Mouse (Mus musculus) central nervous system, embryonic 14 days (tissue): Measurements from ENCODE around the gene Abcc4. TPM values are rescaled to one million over a fixed set of nuclear protein-coding genes. Genes with fewer than 3 reads are reported as not detected.

ENCODE experiments used
- polyA plus RNA-seq: library from polyadenylated mRNA; depleted of rRNA; stranded (reverse); fragments of >200 nt; gene quantifications from 2 replicates; pipeline ENCODE4 v1.2.3, GENCODE M21; 2012; rRNA removed

The Abcc4 gene
- 1.3 and 1.8 TPM in 2 replicates for polyA plus RNA-seq

GRCm38 (mm10) chr14:118705808-118706731 is at the start of gene Abcc4:
Abcc4 (minus strand) TSS chr14:118706219.

Other genes with a start within 250 kb of the Abcc4 start
- 0.29 and 0.51 TPM in 2 replicates for gene Cldn10, start 81.7 kb upstream of the Abcc4 start, polyA plus RNA-seq
- gene Dzip1, start 219.2 kb upstream of the Abcc4 start, polyA plus RNA-seq, result 111 and 116 TPM in 2 replicates
- 11.7 and 15.0 TPM in 2 replicates for gene Dnajc3, start 231.8 kb upstream of the Abcc4 start, polyA plus RNA-seq